Mouse (Mus musculus): ENCODE results near the gene Mb21d2.
A peak's percentile ranks its signal among the peaks of the same experiment; 100 is the strongest.

Gene Mb21d2

DNA sequence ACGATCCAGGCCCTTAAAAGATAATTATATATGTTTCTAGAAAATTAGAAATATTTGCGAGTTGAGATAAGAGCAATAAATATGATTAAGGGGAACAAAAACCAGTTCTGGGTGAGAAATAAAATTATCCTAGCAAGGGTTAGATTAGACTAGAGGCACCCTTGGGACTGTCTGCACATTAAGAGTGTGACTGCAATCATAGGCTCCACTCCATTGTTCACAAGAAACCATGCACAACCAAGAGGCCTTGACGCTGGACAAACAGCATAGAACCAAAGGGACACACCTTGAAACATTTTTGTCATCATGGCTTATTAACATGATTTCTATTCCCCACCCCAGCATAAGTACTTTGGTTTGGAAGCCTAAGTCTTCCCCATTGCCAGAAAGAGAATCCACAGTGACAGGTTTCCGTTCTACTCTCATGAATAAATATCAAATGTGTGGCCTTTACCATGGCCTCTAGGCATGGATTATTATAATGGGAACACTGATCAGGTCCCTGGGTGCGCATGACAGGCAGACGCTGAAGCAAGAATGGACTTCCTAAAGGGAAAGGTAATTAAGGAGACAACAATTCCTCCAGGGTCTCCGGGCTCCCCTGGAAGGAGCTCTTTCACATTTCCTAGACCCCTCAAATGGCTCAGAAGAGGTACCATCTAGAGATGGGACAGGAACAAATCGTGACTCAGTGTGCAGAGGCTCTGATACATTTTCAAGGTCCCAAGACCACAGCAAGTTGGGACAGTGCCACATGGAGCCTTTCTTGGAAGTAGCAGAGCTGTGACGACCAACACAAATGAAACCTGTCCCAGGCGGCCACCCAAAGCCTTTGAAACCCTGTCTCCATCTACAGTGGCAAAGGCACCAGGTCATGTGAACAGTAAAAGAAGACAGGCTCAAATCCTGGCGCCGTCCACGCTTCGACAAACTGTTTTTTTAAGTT is 26.6 kb downstream of the Mb21d2 start:
- DNase-seq (ENCODE audit: low read depth, low spot score), result no peak

DNA sequence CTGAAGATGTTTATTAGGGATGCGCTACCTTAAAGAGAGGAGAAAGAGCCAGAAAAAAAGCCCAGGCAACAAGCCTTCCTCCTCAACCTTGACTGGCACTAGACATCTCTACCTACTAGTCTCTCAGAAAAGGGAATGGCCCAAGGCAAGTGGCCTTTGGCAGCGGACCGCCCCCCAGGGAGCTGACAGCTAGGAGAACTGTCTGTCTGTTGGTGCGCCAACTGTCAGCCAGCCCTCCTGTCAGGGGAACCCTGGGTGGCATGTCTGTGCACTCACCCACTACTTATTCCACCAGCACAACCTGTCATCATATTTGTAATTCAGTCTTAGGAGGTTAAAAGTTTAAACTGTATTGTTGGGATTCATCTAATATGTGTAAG is 30.3 kb downstream of the Mb21d2 start:
- DNase-seq (ENCODE audit: low read depth, low spot score), result no peak

DNA sequence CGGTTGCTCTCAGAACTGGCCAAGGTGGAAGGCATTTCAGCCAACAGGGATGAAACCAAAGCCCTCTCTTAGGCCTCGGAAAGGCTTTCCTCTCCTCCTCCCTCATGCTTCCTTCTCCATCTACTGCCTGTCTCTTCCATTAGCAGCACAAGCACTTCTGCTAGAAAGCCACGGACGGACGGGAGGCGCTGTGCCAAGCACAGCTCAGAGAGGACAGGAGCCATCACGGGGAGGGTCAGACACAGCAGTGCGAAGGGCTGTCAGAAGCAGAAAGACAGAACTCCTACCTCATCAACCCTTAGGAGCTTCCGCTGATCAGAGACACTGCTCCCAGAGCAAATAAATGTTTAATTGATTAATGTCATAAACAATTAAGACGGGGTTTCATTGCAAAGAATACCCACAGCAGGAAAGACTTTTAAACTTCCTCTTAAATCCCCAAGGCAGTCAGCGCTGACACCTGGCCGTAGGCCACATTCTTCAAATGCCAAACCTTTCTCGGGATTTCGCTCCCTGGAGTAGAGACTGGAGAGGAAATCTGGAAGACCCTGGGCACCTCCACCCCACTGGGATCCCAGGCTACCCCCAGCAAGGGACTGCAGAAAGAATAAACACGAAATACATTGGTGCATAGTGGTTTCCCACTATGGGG is 30.8 kb downstream of the Mb21d2 start:
- DNase-seq (ENCODE audit: low read depth, low spot score), result peak; percentile 36

DNA sequence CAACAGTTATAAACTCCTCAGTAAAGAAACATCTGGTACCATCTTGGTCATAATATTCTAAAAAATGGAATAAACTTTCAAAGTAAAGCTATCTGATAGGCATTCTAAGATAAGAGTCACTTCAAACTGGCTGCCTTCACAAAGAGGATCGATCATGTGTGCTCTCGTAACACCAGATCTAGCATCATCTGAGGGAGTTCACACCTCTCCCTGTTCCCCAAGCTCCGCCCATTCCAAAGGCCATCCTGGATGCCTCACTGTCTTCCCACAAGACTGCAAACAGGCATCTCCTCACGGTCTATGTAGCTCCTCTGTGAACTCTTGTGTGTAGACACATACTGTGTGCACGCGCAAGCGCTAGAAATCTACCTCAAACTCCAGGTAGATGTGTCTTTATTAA is 32.9 kb downstream of the Mb21d2 start:
- no peak for DNase-seq (ENCODE audit: low read depth, low spot score)

DNA sequence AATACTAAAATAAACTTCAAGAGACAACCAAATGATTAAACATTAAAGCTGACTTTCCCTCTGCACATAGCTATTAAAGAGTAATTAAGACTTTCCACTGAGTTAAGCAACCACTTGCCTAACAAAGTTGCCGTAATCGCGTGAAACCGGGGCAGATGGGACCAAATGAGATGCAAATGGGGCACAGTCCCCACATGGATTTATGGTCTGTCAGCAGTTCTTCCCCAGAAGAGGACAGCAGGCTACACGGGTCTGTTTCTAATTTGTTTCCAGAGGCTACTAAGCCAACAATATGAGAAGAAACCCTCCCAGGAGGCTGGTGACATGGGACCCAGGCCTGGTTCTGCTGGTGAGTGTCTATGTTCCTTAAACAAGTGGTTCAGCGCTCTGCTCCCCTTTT is 34.6 kb downstream of the Mb21d2 start:
- DNase-seq (ENCODE audit: low read depth, low spot score), result no peak

DNA sequence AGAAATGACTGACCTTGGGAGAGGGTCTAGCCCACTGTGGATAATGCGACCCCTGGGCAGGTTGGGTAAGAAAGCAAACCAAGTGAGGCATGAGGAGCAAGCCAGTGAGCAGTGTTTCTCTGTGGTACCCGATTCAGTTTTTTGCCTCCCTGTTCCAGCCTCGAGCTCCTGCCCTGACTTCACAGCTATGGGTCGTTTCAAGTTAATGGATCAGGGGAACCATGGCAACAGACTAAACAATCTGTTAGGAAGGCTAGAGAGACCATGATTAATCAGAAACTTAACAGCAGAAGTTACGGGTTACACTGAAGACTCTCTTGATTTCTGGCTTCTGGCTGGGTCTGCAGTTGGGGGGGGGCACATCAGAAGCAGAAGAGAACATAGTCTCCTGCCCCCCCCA is 36.2 kb downstream of the Mb21d2 start:
- DNase-seq (ENCODE audit: low read depth, low spot score), result peak; percentile 33

DNA sequence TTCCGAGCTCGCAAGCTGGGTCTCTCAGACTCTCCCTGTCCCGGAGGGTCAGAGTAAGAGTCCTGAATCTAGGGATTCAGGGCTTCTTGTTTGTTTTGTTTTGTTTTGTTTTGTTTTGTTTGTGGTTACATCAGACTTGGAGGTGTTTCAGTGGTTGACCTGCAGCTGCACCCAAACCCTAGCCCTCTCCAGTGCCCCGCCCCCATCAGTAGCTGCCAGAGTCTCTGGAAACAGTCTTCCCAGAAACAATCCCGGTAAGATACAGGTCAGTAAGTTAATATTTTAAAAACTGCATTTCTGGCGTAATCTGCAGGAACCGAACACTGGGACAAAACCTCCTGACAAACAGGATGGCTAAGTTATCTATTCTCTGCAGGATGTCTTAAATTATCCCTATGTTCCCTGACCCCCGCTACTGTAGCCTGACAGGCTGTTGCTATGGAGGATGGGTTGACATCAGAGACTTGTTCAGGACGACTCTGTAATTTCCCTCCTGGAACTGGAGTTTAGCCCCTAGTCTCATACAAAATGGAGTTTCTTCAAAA is 43.2 kb downstream of the Mb21d2 start:
- no peak for DNase-seq (ENCODE audit: low read depth, low spot score)

DNA sequence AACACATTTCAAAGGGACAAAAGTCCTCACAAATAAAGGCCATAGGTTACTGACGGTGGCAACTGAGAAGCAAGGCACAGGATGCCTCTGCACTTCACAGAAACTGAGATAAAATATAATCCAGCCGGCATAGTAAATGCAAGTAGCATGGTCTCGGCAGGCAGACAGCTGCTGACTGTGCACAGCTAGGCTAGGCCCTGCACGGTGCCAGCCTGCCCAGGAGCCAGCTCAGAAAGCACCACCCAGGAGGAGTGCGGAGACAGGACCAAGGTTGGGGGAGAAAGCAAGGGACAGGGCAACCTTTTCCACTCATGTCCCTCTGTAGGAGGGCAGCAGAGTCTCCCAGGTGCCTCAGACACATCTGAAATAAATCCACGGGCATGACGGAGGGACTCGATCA is 44.0 kb downstream of the Mb21d2 start:
- no peak for DNase-seq (ENCODE audit: low read depth, low spot score)

DNA sequence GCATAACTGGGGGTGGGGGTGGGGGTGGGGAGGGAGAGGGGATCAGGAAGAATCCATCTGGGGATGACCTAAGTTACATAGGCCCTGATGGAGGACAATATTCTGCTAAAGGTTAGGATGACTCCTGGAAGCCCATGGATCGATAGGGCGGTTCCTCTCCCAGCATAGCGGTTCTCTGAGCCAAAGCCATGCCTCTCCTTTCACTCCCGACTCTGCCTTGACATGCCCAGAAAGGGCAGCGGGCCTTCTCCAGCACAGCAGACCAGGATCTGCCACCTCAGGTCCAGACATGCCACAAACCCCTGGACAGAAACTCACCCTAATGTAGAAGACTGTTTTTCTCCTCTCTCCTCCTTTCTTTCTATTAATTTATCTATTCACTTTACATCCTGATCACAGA is 44.8 kb downstream of the Mb21d2 start:
- no peak for DNase-seq (ENCODE audit: low read depth, low spot score)

DNA sequence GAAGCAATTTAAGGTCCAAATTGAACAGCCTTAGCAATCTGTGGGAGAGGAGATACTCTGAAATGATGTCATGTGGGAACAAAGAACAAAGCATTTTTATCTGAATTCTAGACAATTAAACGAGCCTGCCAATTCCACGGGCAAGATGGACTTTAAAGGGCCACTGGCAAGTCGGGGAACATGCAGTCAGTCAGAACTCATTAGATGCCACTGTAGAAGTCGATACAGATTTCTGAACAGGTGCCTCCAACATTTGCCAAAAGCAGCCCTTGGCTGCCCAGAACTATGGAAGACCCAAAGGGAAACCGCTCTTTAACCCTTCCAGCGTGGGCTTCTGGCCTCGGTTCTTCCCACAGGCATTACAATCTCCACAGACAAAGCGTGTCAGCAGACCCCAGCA is 45.8 kb downstream of the Mb21d2 start:
- DNase-seq (ENCODE audit: low read depth, low spot score), result no peak

DNA sequence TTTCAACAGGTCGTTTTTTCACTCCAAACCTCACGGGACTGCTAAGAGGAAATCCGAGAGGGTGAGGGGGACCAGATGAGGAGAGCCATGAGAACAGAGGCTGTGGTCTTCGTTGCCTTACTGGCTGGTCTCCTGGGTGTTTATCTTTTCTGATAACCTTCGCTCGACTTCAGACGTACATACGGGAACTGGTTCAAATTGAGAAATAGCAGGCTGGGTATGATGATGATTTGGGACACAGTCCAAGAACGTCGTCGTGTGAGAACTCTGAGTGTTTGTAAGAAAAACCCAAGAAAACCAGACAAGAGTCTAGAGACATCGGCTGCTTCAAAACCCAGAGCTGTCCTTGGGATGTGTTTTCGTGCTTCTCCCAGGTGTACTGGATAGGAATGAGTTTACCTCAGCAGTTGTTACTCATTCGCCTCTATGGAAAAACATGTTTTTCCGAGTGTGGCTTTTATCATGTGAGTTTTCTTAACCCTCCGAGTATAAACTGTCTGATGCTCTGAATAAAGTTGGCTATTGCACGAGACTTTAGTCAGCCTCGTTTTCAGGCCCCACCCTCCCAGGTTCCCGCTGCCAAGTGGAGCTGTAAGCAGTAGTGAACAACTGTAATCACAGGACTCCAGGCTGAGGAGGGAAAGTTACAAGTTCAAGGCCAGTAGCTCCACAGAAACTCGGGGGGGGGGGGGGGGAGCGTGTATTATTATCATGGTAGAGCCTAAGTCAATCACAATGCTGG is 46.6 kb downstream of the Mb21d2 start:
- no peak for DNase-seq (ENCODE audit: low read depth, low spot score)

DNA sequence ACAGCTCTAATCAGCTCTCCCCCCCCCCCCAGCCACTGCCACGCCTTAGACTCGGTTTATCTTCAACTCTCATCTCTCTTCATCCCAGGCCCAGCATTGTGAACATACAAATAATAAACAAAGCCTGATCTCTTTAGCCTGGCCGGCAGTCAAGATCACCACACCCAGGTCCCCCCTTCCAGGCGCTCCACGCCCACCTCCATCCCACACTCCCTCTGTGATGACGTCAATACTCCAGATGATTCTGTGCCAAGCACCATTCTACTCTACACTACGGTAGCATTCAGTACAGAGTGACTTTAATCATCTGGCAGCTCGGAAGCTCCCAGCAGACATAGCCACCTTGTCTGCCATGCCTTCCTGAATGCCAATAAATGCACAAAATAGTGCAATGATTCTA is 47.7 kb downstream of the Mb21d2 start:
- no peak for DNase-seq (ENCODE audit: low read depth, low spot score)

DNA sequence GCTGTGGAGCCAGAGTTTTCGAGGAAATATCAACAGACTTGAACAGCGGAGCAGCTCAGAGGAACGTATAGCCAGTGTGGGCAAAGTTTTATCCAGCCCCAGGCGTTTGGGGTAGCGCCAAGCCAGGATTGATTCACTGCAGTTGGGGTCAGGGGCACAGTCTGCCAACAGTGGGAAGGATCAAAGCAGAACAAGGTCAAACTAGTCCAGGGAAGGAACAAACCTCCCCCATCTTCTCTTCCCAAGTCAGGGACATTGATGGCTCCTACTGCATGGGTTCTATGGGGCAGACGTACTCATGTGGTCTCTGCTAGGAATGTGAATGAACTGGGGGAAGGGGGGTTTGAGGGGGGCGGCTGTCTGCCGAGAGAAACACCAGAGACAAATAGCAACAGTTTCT is 48.7 kb downstream of the Mb21d2 start:
- DNase-seq (ENCODE audit: low read depth, low spot score), result no peak

DNA sequence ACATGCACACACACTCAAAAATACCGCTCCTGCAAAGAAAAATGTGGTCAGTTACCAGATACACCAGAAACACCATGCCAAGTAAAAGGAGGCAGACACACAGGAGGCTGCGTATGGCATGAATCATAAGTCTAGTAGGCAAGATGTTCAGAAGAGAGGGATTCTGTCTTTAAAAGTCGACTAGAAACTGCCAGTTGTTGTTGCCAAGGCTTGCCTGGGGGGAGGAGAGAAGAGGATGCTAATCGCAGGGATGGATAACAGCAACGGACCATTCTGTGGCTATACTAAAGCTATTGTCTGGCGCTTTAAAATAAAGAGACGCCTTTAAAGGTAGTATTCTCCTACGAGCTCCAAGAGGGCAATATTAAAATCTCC is 49.2 kb downstream of the Mb21d2 start:
- DNase-seq (ENCODE audit: low read depth, low spot score), result no peak

DNA sequence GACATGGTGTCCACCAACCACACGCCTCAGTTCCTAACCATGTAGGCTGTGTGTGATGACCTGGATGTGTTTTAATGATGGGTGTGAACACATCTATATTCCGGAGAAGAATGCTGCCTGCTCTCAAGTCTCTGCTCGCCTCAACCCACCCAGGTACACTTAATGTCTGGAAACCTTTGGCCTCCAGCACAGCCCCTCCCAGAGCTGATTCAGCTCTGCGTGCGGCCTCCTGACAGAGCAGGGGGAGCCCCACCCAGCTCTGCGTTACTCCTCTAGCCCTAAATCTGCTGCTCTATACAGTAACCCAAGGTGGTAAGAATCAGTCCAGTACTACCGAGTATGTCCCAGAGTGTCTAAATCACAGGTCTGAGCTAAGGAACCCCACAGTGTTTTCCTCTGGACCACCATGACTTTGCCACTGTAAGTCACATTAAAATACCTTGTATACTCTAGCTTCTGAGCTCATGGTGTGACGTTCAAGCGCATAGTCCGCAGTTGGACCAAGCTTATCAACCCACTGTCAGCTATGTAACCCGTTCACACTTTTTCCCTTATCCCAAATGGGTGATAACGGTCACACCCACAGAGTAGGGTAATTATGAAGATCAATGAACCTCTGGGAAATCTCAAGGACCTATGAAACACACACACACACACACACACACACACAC is 49.7 kb downstream of the Mb21d2 start:
- DNase-seq (ENCODE audit: low read depth, low spot score), result no peak

DNA sequence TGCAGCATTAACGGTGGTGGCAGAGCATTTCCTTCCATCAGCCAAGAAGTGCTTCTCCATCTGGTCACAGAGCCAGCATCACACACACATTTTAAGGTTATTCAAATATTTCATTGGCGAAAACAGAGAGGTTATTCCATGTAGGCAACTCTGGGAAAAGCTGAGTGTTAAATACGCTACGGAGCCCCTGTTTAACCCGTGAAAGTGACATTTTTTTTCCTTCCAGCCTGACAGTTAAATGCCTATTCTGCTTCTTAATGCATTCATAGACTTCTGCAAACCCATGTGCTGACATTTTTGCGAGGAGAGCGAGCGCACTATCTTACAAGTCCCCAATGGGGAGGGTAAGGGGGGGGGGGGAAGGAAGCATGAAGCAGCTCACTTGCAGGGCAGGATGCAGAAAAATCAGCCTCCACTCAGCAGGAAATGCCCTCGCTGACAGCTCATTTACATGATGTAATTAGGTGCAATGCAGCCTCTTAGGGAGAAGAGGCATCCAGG is 52.3 kb downstream of the Mb21d2 start:
- no peak for DNase-seq (ENCODE audit: low read depth, low spot score)

DNA sequence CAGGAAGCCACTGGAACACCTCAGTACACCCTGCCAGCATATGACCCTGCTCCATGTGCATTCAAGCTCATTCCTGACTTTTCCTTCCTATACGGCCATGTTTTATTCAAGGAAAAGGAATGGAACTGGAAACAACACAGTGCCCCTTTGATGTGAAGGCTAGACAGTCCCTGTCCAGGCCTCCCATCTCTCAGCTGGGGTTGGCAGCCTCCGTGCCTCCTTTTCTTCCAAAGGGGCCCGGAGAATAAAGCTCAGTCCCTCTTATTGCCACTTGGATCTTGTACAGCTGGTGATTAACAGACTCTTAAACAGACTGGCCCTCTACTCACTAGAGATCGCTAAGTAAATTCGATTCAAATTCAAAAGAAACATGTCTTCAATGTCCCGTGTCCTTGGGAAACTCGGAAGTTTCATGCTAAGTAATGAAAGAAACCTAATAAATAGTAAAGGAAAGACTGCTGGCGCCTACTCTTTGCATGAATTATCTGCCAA is 56.0 kb downstream of the Mb21d2 start:
- DNase-seq (ENCODE audit: low read depth, low spot score), result no peak

DNA sequence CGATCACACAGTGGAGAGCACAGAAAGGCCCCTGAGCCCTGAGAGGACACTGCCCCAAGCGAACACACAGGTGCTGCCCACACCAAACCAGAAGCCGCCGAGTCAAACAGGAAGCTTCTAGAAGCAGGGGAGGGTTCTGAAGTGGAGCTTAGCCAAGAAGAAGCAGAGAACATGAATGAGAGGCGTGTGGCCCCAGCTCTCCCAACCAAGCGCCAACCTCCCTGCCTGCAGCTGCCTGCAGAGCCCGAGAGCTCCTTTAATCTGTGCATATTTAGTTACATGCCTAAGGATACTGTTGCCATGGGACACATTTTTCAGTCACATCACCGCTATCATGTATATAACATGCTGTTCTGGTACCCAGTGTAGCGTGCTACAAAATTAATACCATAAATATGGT is 58.6 kb downstream of the Mb21d2 start:
- DNase-seq (ENCODE audit: low read depth, low spot score), result no peak

DNA sequence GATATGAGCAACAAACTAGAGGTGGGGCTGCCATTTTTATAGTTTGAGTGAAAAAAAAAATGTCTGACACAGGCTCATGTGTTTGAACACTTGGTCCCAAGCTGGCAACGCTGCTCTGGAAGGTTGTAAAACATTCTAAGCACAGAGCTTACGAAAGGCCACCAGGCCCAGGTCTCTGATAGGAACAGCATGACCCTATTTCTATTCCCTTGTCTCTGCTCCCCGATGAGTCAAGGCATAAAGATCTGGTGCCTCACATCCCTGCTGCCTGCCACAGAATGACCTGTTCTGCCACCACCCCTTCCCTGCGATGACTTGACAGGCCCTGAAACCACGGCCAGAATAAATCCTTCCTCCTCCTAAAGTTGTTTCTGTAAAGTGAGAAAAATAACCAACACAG is 59.0 kb downstream of the Mb21d2 start:
- no peak for DNase-seq (ENCODE audit: low read depth, low spot score)

DNA sequence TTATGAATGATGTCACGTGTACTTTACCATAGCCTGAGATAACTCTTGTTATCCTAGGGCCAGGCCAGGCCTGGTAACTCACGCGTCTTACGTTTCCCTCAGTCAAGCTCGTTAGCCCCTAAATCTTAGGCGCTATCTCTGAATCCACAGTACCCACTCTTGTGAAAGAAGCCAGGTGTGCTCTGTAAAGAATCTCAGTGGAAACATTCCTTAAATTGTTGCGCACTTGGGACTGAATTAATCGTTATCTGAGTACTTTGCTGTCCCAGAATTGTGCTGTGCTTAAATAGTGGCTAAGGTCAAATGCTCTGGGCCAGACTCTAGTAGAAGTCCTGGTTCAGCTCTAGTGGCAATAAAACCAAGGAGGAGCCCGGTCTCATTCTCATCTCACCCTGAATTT is 60.6 kb downstream of the Mb21d2 start:
- DNase-seq (ENCODE audit: low read depth, low spot score), result no peak

DNA sequence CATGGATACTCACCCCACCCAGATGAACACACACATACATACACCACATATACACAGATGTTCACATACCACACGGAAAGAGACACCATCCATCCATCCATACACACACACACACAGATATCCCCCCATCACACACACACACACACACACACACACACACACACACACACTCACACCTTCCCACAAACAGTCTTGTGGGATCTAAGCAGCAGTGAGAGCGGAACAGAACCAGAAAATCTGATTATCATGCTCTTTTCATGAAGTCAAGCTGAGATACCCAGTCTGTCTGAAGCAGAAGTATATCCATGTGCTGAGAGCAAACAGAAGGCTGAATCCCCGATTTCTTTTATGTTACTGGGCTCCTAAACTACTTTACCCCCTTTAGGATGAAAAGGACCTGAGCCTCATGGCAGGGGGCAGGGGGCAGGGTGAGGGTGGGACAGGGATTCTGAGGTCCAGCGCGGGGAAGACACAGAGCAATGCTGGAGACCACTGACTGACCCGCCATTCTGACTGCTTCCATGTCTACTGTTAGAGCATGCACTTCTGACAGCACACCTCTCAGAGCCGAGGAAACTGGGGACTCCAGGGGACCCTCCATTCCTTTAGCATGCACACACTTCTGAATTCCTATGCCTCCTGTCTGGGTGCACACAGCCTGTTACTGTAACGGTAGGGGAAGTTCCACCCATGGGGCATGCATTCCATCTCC is 62.7 kb downstream of the Mb21d2 start:
- no peak for DNase-seq (ENCODE audit: low read depth, low spot score)
